Mouse (Mus musculus) forebrain, embryonic 10.5 days (tissue): Measurements from ENCODE around the gene Gm28042. TPM values are rescaled to one million over a fixed set of nuclear protein-coding genes. Genes with fewer than 3 reads are reported as not detected.

Experiments
- microRNA-seq: library from miRNA; unstranded; fragments of <30 nt; microRNA quantifications from one replicate; pipeline ENCODE4, GENCODE M21; 2017
- polyA plus RNA-seq: library from polyadenylated mRNA; unstranded; fragments of >200 nt; fragmentation: Nextera tagmentation; extraction: Ambion mirVana; gene quantifications from 2 replicates; pipeline ENCODE4 v1.2.1, GENCODE M21; 2016

The Gm28042 gene
- polyA plus RNA-seq, 1 experiment from 2014 or later = 5.9 TPM

Small RNAs within 50 kb of the gene (microRNA-seq; reads per million reads assigned to microRNA genes)
- gene Mir7665 = not detected

Other genes starting within 250 kb of the Gm28042 start
- gene Rpap1, start 240.0 kb upstream of the Gm28042 start, polyA plus RNA-seq = 42.3 and 43.5 TPM in 2 replicates
- 27.0 and 27.6 TPM in 2 replicates for gene Tyro3, start 229.8 kb upstream of the Gm28042 start, polyA plus RNA-seq
- 29.1 and 30.1 TPM in 2 replicates for gene Mga, start 130.3 kb upstream of the Gm28042 start, polyA plus RNA-seq
- 3.5 and 3.7 TPM in 2 replicates for gene Mapkbp1, start 54.8 kb upstream of the Gm28042 start, polyA plus RNA-seq
- gene Jmjd7, start within 50 bp of the Gm28042 start, polyA plus RNA-seq = 22.3 and 24.9 TPM in 2 replicates
- 2.0 and 2.6 TPM in 2 replicates for gene Pla2g4b, start 5.9 kb downstream of the Gm28042 start, polyA plus RNA-seq
- 23.7 and 28.4 TPM in 2 replicates for gene Ehd4, start 127.1 kb downstream of the Gm28042 start, polyA plus RNA-seq
- gene Pla2g4e, start 217.8 kb downstream of the Gm28042 start, polyA plus RNA-seq = 0.04 TPM in 1 of 2 replicates, not detected in the other